Mouse (Mus musculus) cerebellum, adult 2 months (tissue): ENCODE measurements at regions not wholly inside any gene's neighbourhood (a gene's known extent, or its start where the extent isn't known, plus 50 kb on each side); places are given as distances from the start of the nearest gene placed in this dataset.

Experiments
- DNase-seq, 2 experiments: peaks; one replicate each; pipeline ENCODE4 v3.0.0; 2021
- H3K27ac ChIP-seq: fragments of 200-500 bp; 2 replicates; pipeline ENCODE4 v1.5.1; 2012; ENCODE audit warnings: low read length, control low read depth, inconsistent platforms; ENCODE audit not compliant: insufficient read depth
- H3K27me3 ChIP-seq: fragments of 200-500 bp; 2 replicates; pipeline ENCODE4 v1.6.1; 2012; ENCODE audit warnings: inconsistent platforms, mild to moderate bottlenecking, low read length, moderate library complexity; ENCODE audit not compliant: control insufficient read depth, insufficient read depth
- H3K4me1 ChIP-seq: fragments of 200-500 bp; 2 replicates; pipeline ENCODE4 v1.6.1; 2011; ENCODE audit warnings: low read length; ENCODE audit not compliant: control insufficient read depth, insufficient read depth
- H3K4me3 ChIP-seq: fragments of 200-500 bp; replicated peaks from 2 replicates; pipeline ENCODE3; 2011; ENCODE audit warnings: mild to moderate bottlenecking, low read depth, low read length, control low read depth; ENCODE audit not compliant: insufficient read depth
- CTCF ChIP-seq: fragments of 200-500 bp; IDR thresholded peaks from 2 replicates; pipeline ENCODE4 v1.5.1; 2011; ENCODE audit warnings: low read depth, mild to moderate bottlenecking, control low read depth, low read length, moderate library complexity, borderline replicate concordance; ENCODE audit not compliant: insufficient read depth
- POLR2A ChIP-seq: fragments of 200-500 bp; IDR thresholded peaks from 2 replicates; pipeline ENCODE4 v1.6.1; 2011; ENCODE audit warnings: low read length, control low read depth, borderline replicate concordance; ENCODE audit not compliant: insufficient read depth
- WGBS: fragments of 180-500 bp; shearing (Covaris S2); methylation state at CpG from one replicate; pipeline ENCODE4 v1.1.7; 2018; 5-methylcytosine and 5-hydroxymethylcytosine counted together

GRCm38 (mm10) chr4:50036079-50036478 lies 190.5 kb upstream of the Grin3a start:
- Histone ChIP-seq H3K27me3 (no peaks in the 10 kb centered on the region), H3K4me1 (no peaks in the 10 kb centered on the region), H3K4me3 (no peak overlapping the region), H3K27ac (no peak overlapping the region)
- 69% methylated on average over 6 of the region's 6 CpGs for WGBS
- DNase-seq, result no peak
- no peak for TF ChIP-seq POLR2A
- TF ChIP-seq CTCF, result no peak

GRCm38 (mm10) chr4:50025356-50025755 lies 179.8 kb upstream of the Grin3a start:
- 58% methylated on average over 6 of the region's 6 CpGs for WGBS
- no peak overlapping the region for H3K4me3 ChIP-seq
- H3K4me1 ChIP-seq, result no peaks in the 10 kb centered on the region
- DNase-seq, result no peak
- H3K27ac ChIP-seq, result no peak overlapping the region
- TF ChIP-seq CTCF, result no peak
- no peaks in the 10 kb centered on the region for H3K27me3 ChIP-seq
